Mouse (Mus musculus) lung, postnatal 0 days (tissue): ENCODE data around the gene Larp4b.

Source experiments
- CTCF ChIP-seq: IDR thresholded peaks from 2 replicates; pipeline ENCODE4 v1.5.1; 2016; ENCODE audit warnings: antibody characterized with exemption, mild to moderate bottlenecking
- EP300 ChIP-seq: IDR thresholded peaks from 2 replicates; pipeline ENCODE4 v1.6.1; 2016; ENCODE audit warnings: antibody characterized with exemption, mild to moderate bottlenecking, control low read depth

GRCm38 (mm10) chr13:9106246-9106645 lies 12.6 kb downstream of the Larp4b start:
- TF ChIP-seq EP300 (no peak), CTCF (no peak)
